Mouse (Mus musculus) kidney, adult 2 months (tissue): ENCODE measurements around the gene Plxdc1. TPM values are rescaled to one million over a fixed set of nuclear protein-coding genes. Genes with fewer than 3 reads are reported as not detected.
A peak's percentile ranks its signal among the peaks of the same experiment; 100 is the strongest.

ENCODE experiments used
- DNase-seq: peaks from one replicate; pipeline ENCODE4 v3.0.0; 2021
- H3K27ac ChIP-seq: fragments of 200-500 bp; 2 replicates; pipeline ENCODE4 v1.5.1; 2012; ENCODE audit warnings: low read depth, low read length, control low read depth, inconsistent platforms; ENCODE audit not compliant: insufficient read depth
- H3K27me3 ChIP-seq: fragments of 200-500 bp; replicated peaks from 2 replicates; pipeline ENCODE4 v1.6.1; 2012; ENCODE audit warnings: mild to moderate bottlenecking, moderate library complexity, low read length, inconsistent platforms; ENCODE audit not compliant: control insufficient read depth, insufficient read depth
- H3K36me3 ChIP-seq: fragments of 200-500 bp; 2 replicates; pipeline ENCODE4 v1.6.1; 2012; ENCODE audit warnings: mild to moderate bottlenecking, moderate library complexity, low read length, inconsistent platforms; ENCODE audit not compliant: control insufficient read depth, insufficient read depth
- H3K4me1 ChIP-seq: fragments of 200-500 bp; 2 replicates; pipeline ENCODE4 v1.6.1; 2011; ENCODE audit warnings: low read length; ENCODE audit not compliant: control insufficient read depth, insufficient read depth
- H3K4me3 ChIP-seq: fragments of 200-500 bp; 2 replicates; pipeline ENCODE4 v1.5.1; 2011; ENCODE audit warnings: mild to moderate bottlenecking, low read depth, low read length, control low read depth; ENCODE audit not compliant: insufficient read depth
- CTCF ChIP-seq: fragments of 200-500 bp; conservative IDR thresholded peaks from 2 replicates; pipeline ENCODE4 v1.5.1; 2011; ENCODE audit warnings: low read depth, mild to moderate bottlenecking, control low read depth, low read length, moderate library complexity, mixed read lengths; ENCODE audit not compliant: insufficient read depth, insufficient read length
- POLR2A ChIP-seq: fragments of 200-500 bp; IDR thresholded peaks from one replicate; pipeline ENCODE4 v1.6.1; 2011; ENCODE audit warnings: low read depth, low read length, control low read depth
- WGBS: fragments of 180-500 bp; shearing (Covaris S2); methylation state at CpG from one replicate; pipeline ENCODE4 v1.1.7; 2018; 5-methylcytosine and 5-hydroxymethylcytosine counted together
- polyA plus RNA-seq: library from polyadenylated mRNA; depleted of rRNA; stranded (reverse); fragments of >200 nt; gene quantifications from 2 replicates; pipeline ENCODE4 v1.2.3, GENCODE M21; 2012

Gene Plxdc1
- polyA plus RNA-seq, 1 experiment: 1.0 TPM

DNA sequence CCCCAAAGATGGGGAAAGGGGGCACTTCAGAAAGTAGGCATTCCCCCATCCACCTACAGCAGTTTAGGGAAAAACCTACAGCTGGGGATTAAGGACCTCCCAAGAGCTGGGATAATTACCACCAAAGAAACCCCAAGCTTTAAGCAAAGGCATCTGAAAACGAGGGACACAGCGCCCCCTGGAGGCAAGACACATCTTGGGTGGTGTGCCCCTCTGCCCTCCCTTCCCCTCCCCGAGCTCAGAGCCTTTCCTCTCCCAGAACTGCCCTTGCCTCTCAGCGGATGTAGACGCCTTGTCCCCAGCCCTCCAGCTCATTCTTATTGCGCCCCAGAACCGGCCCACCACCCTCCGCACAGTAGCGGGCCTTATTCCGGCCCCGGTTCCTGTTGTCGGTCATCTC, 16.4 kb upstream of the Plxdc1 start:
- Histone ChIP-seq H3K4me1 (no peaks in the 10 kb centered on the region), H3K4me3 (no peak overlapping the region), H3K27ac (no peak overlapping the region), H3K36me3 (no peaks in the 10 kb centered on the region), H3K27me3 (no peaks in the 10 kb centered on the region)
- TF ChIP-seq CTCF (peak; percentile 79), POLR2A (no peak)
- WGBS: 49% methylated on average over 12 of the region's 12 CpGs
- peak; percentile 58 for DNase-seq

DNA sequence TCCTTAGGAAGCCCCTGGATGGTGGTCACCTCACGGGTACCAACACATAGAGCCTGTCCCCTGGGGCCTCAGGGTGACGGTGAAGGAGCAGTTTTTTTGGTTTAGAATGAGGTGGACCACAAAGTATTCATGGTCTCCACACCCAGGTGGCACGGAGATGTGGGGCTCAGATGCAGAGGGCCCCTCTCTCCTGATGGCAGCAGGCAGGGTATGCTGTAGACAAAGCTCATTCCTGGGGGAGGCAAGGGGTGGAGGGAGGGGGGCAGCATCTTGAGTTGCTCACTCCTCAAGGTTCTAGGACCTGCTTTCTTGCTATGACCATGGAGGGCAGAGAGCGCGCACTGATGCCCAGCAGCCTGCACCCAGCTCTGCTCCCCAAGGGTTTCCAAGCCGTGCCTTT, 15.7 kb upstream of the Plxdc1 start:
- no peak for DNase-seq
- 81% methylated on average over 6 of the region's 6 CpGs for WGBS
- Histone ChIP-seq H3K4me3 (no peak overlapping the region), H3K36me3 (no peaks in the 10 kb centered on the region), H3K27me3 (no peaks in the 10 kb centered on the region), H3K27ac (no peak overlapping the region), H3K4me1 (no peaks in the 10 kb centered on the region)
- TF ChIP-seq POLR2A (no peak), CTCF (no peak)

DNA sequence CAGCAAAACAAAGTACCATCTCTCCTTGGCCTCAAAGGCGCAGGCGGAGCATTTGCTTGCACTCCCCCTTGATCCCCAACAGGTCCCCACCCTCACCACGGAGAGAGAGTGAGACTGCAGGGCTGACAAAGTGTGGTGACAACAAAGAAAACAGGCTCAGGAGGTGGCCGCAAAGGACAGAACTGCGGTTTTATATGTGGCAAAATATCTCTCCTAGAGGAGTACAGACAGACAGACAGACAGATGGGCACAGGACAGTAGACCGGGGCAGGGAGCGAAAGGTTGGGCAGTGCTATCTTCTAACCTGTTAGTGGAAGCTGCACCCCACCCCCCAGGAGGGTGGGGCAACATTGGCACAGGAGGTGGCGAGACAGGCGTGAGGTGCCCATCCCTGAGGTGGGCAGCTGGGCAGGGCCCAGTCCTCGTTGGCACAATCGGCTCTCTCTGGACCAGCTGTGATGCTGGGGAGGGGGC, 15.1 kb upstream of the Plxdc1 start:
- Histone ChIP-seq H3K4me1 (no peaks in the 10 kb centered on the region), H3K27me3 (no peaks in the 10 kb centered on the region), H3K27ac (no peak overlapping the region), H3K36me3 (no peaks in the 10 kb centered on the region), H3K4me3 (no peak overlapping the region)
- DNase-seq: no peak
- 48% methylated on average over 11 of the region's 11 CpGs for WGBS
- TF ChIP-seq CTCF: no peak
- TF ChIP-seq POLR2A: no peak

DNA sequence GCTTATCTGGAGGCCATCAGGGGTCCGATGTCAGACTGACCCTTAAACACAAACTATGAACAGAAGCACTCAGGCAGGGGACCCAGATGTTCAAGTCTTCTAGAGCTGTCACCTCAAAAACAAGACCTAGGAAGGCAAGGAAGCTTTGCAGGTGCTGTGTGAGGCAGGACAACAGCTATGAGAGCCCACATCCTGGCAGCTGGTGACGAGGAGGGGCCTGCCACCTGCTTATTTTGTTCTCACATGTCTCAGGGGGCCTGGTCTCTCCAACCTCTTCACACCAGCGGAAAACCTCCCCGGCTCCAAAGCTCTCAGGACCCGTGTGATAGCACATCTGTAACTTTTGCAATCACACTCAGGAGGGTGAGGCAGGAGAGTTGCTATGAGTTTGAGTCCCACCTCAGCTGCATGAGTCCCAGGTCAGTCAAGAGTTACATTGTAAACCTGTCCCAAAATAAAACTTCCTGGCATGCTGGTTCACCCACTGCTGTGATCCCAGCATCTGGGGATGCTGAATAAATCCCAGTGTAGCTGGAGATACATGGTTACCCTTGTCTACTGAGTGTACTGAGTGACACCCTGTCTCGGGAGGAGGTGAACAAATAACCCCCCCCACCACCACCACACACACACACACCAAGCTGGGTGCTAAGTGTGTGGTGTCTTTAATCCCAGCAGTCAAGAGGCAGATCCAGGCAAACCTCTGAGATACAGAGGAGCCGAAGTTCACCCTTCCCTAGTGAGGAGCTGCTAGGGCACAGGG, 14.3 kb upstream of the Plxdc1 start:
- Histone ChIP-seq H3K4me1 (no peaks in the 10 kb centered on the region), H3K36me3 (no peaks in the 10 kb centered on the region), H3K4me3 (no peak overlapping the region), H3K27ac (no peak overlapping the region), H3K27me3 (no peaks in the 10 kb centered on the region)
- TF ChIP-seq CTCF (no peak), POLR2A (no peak)
- 30% methylated on average over 7 of the region's 7 CpGs for WGBS
- DNase-seq: no peak

DNA sequence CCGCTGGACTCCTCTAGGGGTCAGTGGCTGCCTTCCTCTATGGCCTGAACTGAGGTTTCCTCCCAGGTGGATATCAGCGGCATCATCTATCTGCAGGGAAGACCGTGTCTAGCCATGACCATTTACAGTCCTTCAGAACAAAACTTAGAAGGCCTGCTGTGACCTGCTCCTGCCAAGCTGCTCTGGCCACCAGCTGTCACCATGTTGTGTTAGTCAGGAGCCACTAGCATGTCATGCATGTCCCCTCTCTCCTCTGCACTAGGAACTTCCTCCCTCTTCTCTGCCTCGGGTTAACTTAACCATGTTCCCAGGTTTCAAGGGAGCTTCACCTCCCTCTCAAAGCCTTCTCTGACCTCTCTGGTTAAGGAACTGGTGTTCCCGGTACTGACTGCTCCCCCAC, 13.5 kb upstream of the Plxdc1 start:
- no peaks in the 10 kb centered on the region for H3K4me1 ChIP-seq
- WGBS: 24% methylated on average over 5 of the region's 5 CpGs
- H3K27ac ChIP-seq: no peak overlapping the region
- no peak overlapping the region for H3K4me3 ChIP-seq
- no peak for DNase-seq
- H3K27me3 ChIP-seq: no peaks in the 10 kb centered on the region
- no peaks in the 10 kb centered on the region for H3K36me3 ChIP-seq
- TF ChIP-seq CTCF (no peak), POLR2A (no peak)

DNA sequence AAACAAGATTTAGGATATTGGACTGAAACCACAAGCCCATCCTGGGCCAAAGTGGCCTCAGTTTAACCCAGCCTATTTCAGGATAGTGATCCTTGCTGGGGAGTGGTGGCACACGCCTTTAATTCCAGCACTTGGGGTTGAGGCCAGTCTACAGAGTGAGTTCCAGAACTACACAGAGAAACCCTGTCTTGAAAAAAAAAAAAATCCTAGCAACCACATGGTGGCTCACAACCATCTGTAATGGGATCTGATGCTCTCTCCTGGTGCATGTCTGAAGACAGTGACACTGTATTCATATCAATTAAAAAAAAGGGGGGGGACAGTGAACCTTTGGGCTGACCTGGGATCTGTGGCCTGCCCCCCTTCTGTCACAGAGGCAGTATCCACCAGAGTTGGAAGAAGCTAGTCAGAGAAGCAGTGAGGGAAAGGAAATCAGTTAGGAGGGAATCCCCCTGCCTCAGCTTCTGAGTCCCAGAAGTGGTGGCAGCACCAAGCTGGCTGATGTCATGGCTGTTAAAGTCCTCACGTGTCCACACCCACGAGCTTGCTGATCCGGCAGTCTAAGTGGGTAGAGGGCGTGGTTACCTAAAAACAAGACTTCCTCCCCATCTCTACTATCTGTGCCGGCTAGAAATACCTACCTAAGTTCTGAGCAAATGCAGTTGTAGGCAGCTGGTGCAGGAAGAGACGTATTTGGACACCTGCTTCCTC, 12.8 kb upstream of the Plxdc1 start:
- H3K27ac ChIP-seq: no peak overlapping the region
- TF ChIP-seq POLR2A: no peak
- no peak for TF ChIP-seq CTCF
- no peaks in the 10 kb centered on the region for H3K27me3 ChIP-seq
- no peaks in the 10 kb centered on the region for H3K36me3 ChIP-seq
- WGBS: 43% methylated on average over 7 of the region's 7 CpGs
- no peaks in the 10 kb centered on the region for H3K4me1 ChIP-seq
- no peak overlapping the region for H3K4me3 ChIP-seq
- no peak for DNase-seq

DNA sequence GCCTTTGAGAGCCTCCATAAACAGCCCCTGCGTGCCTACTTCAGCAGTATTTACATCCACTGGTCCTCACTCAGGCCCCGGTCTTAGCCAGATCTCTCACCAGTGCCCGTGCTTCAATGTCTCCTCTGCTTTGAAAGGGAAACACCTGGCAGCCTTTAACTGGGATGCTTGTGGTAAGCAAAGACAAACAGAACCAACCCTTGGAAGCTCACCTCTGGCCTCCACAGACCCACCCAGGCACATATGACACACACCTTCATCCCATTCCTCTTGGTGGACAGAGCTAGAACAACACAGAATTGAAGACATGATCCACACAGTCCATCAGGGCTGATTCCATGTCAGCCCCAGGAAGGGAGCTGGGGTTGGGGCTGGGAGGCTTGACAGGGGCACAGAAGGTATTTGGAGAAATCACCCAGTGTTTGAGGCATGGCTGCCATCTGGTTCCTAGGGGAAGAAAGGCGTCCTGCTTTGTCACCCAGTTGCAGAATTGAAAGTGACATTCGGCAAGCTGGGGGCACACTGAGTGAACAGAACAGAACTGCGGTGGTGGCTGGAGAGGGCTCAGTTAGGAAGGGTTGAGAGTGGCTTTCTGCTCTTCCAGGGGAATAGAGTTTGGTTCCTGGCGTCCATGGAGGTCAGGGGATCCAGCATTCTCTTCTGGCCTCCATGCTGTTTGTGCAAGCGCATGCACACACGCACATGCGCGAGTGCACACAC, 12.0 kb upstream of the Plxdc1 start:
- no peaks in the 10 kb centered on the region for H3K27me3 ChIP-seq
- H3K27ac ChIP-seq: no peak overlapping the region
- WGBS: 87% methylated on average over 11 of the region's 11 CpGs
- H3K4me3 ChIP-seq: no peak overlapping the region
- no peaks in the 10 kb centered on the region for H3K4me1 ChIP-seq
- H3K36me3 ChIP-seq: no peaks in the 10 kb centered on the region
- TF ChIP-seq CTCF: no peak
- TF ChIP-seq POLR2A: no peak
- no peak for DNase-seq
